20 mouse cellular contexts compared by ENCODE assay signal in genomic region chr15:89264485-89264884, GRCm38 (mm10). TPM values are rescaled to one million over a fixed set of nuclear protein-coding genes. Genes with fewer than 3 reads are reported as not detected.
"Had no signal": no experiment of that assay in that cellular context is flagged by ENCODE, and none has a peak within 500 bp of the region (broad histone marks: within the 10 kb centered on the region; RNA-seq: fewer than 3 reads in every experiment).

No protein-coding gene starts in this region.

- H3K27ac ChIP-seq: neural tube, embryonic 15.5 days; stomach, embryonic 15.5 days; stomach, postnatal 0 days had no signal

- H3K9ac ChIP-seq: neural tube, embryonic 15.5 days; stomach, embryonic 15.5 days had no signal

- H3K4me1 ChIP-seq: neural tube, embryonic 15.5 days; stomach, embryonic 15.5 days had no signal

- H3K4me3 ChIP-seq: neural tube, embryonic 15.5 days; stomach, embryonic 15.5 days had no signal

- DNase-seq: retina, postnatal 1 day; right cerebral cortex, adult 18-20 months; right cerebral cortex, postnatal 14 days; right cerebral cortex, postnatal 25 days; right cerebral cortex, postnatal 4 days; spleen, adult 18-20 months; thymus, adult 18-20 months; thymus, adult 2 months; thymus, postnatal 14 days; thymus, postnatal 25 days; thymus, postnatal 36 days; thymus, postnatal 4 days had no signal

- H3K9me3 ChIP-seq: neural tube, embryonic 15.5 days; stomach, embryonic 15.5 days had no signal

- H3K27me3 ChIP-seq: neural tube, embryonic 15.5 days; stomach, embryonic 15.5 days had no signal

- H3K4me2 ChIP-seq: neural tube, embryonic 15.5 days; stomach, embryonic 15.5 days had no signal

RNA-seq across cellular contexts. Expression of gene Adm2, which starts 58.0 kb away (rescaled TPM):
- total RNA-seq: neutrophil, adult 5-6 weeks had no signal
- polyA plus RNA-seq: neural tube, embryonic 14.5 days; neural tube, embryonic 15.5 days; stomach, embryonic 14.5 days; testis, adult 2 months; urinary bladder, adult 2 months had no signal
